Mouse (Mus musculus) v-Abl transformed pro-B cells (cell line): ENCODE measurements around the gene Clta.

ENCODE experiments used
- in situ Hi-C, 2 experiments: fragments of 400-800 bp; cut with MboI; formaldehyde crosslinking; loops; one replicate each; pipeline ENCODE4 v1.15.1; 2025; ENCODE audit not compliant: unreplicated experiment in 2 of 2

Gene Clta

DNA sequence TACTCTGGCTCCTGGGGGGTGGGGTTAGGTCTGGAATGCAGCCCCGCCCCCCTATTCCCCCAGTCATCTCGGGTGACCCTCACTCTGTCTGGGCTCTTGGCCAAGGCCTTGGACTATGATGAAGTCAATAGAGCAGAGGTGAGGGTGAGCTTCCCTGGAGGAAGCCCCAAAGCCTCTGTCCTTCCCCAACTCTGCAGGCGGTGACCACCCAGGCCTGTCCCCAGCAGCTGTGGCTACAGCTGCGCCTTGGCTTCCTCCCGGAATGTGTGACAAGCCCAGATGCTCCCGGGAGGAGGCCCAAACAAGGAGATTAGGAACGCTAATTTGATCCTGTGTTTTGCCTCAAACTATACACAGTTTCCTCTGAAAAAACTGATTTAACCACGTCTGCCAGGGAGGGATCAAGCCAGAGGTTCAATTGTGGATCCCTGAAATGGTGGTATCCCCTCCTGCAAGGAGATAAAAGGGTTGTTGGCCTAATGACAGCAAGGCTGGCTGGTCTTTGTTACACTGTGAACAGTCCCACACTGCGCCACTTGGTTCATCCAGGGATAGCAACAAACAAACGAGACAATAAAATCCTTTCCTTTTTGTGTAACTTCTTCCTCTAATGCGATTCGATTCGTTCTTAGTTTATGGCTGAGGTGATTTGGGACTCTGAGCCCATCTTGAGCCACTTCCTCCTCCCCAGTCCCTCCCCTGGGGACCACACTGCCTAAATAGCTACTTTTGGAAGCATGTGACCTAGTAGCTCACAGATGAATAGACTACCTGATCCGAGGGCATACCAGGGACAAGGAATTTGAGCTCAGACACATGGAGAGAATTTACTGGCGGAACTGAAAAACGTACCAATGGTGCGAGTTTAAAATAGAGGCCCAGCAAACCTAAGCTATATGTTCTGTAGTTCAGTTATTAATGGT is 25.5 kb upstream of the Clta start:
- in situ Hi-C loops: loop anchor here in 1 of 2 experiments (25.0 kb wide), 1 partner anchor 241 kb away; the partner anchor contains the start of genes Hrct1 and Spaar

DNA sequence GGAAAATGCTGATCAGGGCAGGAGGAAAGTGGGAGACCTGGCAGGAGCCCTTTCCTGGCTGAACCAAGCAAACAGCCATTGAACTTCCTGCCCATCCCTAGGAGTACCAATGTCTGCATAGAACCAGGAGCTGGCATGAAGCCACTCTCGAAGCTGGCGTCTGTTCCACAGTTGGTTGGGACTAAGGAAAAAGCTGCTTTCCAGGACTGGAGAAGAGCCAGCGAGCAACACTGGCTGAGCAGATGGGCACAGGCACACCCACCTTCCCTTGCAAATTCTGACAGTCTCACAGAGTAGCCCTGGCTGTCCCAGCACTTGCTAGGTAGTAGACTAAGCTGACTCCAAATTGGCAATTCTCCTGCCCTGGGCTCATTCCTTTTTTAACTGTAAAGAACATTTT is 24.5 kb upstream of the Clta start:
- in situ Hi-C loops: loop anchor here (5.0 to 25.0 kb wide), 2 partner anchors 52 to 242 kb away; partner anchors contain the start of genes Hrct1 (in 1 of the 2) and Spaar (in 1 of the 2)

DNA sequence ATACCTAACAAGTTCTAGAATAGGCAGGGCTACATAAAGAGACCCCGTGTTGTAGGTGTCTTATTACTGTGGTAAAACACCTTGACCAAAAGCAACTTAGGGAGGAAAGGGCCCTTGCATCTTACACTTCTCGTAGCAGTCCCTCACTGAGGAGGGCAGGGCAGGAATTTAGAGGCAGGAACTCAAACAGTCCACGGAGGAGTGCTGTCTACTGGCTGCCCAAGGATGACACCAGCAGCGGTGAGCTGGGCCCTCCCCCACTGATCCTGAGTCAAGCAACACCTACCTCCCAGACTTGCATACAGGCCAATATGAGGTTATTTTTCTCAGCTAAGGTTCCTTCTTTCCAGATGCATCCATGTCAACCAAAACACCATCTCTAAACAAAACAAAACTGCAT is 24.0 kb upstream of the Clta start:
- in situ Hi-C loops: loop anchor here (5.0 to 25.0 kb wide), 2 partner anchors 53 to 243 kb away; partner anchors contain the start of genes Hrct1 (in 1 of the 2) and Spaar (in 1 of the 2)

DNA sequence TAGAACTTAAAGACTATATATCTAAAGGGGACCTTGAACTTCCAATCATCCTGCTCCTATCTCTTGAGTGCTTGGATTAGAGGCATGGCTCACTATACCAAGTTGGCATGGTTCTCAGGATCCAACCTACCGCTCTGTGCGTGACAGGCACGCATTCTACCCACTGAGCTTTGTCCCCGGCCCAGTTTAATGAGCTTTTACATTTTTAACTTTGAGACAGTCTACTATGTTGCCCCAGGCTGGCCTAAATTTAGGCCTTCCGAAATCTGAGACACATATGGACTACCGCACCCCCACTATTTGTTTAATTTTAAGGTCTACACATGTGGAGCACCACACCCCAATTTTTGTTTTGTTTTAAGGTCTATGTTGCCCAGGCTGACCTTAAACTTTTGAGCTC is 23.4 kb upstream of the Clta start:
- in situ Hi-C loops: loop anchor here (5.0 to 25.0 kb wide), 2 partner anchors 54 to 244 kb away; partner anchors contain the start of genes Hrct1 (in 1 of the 2) and Spaar (in 1 of the 2)

DNA sequence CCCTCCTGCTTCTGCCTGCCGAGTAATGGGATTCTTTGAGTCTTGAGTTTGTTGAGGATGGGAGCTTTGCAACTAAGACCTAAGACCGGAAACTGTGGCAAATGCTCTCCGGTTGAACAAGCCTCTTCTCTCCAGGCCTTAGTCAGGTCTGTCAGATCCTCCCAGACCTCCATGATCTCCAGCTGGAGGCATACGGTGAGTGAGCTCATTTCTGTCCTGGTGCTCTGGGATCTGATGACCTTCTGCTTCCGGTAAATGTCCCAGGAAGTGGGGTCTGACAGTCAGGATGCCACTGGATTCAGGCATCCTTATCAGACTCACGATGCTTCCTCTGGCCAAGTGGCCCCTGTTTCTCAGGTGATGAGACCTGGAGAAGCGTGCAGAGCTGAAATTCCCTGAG is 23.0 kb upstream of the Clta start:
- in situ Hi-C loops: loop anchor here (5.0 to 25.0 kb wide), 2 partner anchors 54 to 244 kb away; partner anchors contain the start of genes Hrct1 (in 1 of the 2) and Spaar (in 1 of the 2)

DNA sequence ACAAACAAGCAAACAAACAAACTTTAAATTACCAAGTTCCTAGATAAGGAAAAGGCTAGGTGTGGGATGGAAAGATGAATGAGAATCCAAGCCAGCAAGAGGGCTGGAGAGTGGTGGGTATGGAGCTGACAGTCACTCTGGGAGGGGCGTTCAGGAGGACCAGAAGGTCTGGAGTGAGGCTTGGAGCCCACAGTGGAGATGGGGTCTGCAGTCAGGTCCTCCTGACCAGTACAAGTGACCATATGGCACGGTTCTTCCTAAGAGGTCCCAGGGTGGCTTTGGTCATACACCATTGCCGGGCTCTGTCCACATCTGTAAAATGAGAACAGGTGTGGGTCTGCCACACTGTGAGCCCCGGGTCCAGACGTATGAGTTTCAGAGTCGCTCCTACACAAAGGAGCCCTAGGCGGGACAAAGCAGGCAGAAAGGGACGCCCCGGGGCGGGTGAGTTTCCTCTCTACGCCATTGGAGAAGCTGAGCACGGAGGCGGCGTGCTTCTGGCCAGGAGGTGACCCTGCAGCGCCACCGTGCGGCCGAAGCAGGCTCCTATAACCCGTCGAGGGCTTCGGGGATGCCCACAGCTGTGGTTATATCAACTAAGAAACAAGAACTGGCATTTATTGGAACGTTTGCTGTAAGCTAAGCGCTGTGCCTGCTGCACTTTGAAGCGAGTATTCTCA is 22.1 kb upstream of the Clta start:
- in situ Hi-C loops: loop anchor here (5.0 to 25.0 kb wide), 2 partner anchors 55 to 245 kb away; partner anchors contain the start of genes Hrct1 (in 1 of the 2) and Spaar (in 1 of the 2)

DNA sequence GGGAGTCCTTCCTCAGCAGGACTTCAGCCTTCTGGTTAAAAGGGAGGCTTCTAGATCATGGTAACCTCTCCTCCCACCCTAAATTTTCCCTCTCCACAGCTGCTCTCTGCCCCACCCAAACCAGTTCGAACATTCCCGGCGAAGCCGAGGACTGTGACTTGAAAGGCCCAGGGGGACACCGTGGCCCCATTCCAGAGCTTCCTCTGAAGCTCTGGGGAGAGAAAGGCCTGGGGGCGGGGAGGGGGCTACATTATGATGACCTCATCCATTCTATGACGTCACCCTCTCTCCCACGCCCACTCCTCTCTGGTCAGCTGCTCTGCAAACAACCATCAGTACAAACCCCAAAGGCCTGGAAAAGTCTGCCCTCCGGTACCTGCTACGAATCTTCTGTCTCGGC is 21.1 kb upstream of the Clta start, which contains the start of gene Ccin:
Ccin (plus strand) TSS at position 303 of the 400 bp plus-strand sequence.
- in situ Hi-C loops: loop anchor here (5.0 to 25.0 kb wide), 2 partner anchors 56 to 246 kb away; partner anchors contain the start of genes Hrct1 (in 1 of the 2) and Spaar (in 1 of the 2)

DNA sequence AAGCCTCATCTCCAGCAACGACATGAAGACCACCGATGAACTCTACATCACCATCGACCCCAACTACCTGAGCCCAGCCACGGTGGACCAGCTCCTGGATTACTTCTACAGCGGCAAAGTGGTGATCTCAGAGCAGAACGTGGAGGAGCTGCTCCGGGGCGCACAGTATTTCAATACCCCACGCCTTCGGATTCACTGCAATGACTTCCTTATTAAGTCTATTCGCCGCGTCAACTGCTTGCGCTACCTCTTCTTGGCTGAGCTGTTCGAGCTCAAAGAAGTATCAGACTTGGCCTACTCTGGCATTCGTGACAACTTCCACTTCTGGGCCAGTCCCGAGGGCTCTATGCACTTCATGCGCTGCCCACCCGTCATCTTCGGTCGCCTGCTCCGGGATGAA is 20.5 kb upstream of the Clta start:
- in situ Hi-C loops: loop anchor here (5.0 to 25.0 kb wide), 2 partner anchors 56 to 246 kb away; partner anchors contain the start of genes Hrct1 (in 1 of the 2) and Spaar (in 1 of the 2)

DNA sequence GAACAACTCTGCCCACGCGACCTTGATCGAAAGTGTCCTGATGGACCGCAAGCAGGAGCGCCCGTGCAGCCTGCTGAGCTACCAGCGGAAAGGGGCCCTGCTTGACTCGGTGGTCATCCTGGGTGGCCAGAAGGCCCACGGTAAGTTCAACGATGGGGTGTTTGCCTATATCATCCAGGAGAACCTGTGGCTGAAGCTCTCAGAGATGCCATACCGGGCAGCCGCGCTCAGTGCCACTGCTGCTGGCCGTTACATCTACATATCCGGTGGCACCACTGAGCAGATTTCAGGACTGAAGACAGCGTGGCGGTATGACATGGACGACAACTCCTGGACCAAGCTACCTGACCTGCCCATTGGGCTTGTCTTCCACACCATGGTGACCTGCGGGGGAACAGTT is 19.9 kb upstream of the Clta start:
- in situ Hi-C loops: loop anchor here (5.0 to 25.0 kb wide), 2 partner anchors 57 to 247 kb away; partner anchors contain the start of genes Hrct1 (in 1 of the 2) and Spaar (in 1 of the 2)

DNA sequence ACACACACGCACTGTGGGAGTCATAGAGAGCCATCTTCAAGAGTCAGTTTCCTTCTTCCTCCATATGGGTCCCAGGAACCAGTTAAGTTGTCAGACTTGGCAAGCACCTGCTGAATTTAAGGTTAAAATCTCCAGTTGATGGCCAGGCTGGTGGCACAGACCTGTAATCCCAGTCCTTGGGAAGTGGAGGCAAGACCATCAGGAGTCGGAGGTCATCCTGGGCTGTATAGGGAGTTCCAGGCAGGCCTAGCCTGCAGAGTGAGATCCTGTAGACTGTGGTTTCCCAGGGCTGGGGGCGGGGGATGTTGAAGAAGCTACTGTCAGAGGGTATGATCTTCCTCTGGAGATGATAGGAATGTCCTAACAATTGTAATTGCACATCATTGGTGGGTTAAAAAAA is 15.3 kb upstream of the Clta start:
- in situ Hi-C loops: loop anchor here in 1 of 2 experiments (25.0 kb wide), 1 partner anchor 252 kb away; the partner anchor contains the start of genes Hrct1 and Spaar

DNA sequence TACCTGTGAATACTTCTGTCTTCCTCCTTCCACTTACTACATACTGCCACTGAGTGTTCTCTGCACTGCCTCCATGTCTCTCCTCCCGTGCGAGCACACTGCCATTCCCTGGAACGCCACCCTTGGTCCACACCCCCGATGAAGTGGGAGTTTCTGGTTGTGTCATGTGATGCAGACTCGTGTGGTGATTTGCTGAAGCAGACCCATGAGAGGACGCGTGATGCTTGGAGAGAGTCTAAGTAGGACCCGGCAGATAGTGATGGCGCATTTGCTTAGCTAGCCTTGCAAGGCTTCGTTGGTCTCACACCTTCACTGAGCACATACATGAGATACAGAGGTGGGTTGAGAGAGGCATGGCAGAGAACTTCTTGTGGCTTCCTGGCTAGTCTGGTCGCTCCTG is 11.2 kb upstream of the Clta start:
- in situ Hi-C loops: loop anchor here in 1 of 2 experiments (25.0 kb wide), 1 partner anchor 256 kb away; the partner anchor contains the start of genes Hrct1 and Spaar

DNA sequence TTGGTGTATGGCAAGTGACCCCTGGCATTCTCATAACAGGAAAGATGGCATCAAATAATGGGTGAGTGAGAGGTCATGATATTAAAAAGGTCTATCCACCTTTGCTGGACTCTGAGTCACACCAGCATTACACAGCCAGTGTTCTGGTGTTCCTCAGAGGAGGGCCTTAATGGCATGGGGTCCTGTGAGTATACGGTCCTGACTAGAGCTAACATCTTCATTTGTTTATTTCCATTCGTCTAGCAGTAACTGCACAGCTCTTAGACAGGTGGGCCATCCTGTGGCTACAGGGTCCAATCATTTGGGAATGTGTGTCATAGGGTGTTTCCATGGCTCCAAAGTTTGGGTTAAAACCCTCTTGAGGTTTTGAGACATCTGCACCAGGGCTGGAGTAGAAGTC is 9.9 kb upstream of the Clta start:
- in situ Hi-C loops: loop anchor here in 1 of 2 experiments (25.0 kb wide), 1 partner anchor 257 kb away; the partner anchor contains the start of genes Hrct1 and Spaar

DNA sequence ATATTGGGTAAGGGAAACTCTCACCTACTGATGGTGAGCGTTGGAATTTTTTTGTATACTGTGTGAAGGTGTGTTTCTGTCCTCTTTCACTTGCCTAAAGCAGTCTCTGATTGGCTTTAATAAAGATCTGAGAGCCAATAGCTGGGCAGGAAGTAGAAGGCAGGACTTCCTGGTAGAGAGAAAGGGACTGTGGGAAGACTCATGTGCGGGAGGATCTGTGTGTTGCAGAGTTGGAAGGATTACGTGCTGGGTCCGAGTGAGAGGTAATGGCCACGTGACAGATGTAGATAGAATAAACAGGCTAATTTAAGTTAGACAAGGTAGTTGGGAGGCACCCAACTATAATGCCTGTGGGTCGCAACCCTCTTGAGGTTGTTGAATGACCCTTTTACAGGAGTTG is 630 bp upstream of the Clta start:
- in situ Hi-C loops: no loop called here

DNA sequence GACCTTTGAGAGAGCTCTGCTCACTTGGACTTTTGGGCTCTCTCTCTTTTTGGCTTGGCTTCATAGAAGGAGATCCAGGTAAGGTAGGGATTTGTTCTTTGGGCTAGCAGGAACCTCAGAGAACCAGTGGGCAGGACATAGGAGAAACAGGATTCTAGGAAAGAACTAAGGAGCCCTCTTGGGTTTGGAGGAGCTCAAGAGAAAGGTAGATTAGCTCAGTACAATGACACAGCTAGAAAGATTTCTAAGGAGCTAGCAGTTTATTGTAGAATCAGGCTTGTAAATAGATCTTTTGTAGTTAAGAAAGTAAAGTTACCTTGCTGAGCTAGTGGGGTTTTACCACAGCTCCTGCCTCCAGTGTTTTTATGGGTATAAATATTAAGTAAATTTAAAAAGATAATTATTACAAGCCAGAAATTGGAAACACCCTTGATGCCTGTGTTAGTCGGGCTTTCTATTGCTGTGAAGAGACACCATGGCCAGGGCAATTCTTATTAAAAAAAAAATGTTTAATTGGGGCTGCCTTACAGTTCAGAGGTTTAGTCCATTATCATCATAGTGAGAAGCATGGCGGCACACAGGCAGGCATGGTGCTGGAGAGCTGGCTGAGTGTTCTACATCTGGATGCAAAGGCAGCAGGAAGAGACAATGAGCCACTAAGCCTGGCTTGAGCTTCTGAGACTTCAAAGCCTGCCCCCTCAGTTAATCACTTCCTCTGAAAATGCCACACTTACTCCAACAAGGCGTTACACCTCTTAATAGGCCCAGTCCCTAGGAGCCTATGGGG is 564 bp downstream of the Clta start:
- in situ Hi-C loops: no loop called here

DNA sequence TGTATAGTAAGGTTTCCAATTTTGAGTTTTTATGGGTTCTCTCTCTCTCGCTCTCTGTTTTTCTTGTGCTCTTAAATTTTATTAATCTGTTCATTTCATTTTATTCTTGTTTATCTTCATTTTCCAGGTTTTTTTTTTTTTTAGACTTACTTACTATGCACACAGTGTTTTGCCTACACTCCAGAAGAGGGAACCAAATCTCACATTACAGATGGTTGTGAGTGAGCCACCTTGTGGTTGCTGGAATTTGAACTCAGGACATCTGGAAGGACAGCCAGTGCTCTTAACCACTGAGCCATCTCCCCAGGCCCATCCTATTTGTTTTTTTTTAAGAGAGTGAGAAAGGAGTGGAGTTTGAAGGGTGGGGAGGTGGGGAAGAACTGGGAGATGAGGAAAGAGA is 5.9 kb downstream of the Clta start:
- in situ Hi-C loops: loop anchor here in 1 of 2 experiments (5.0 kb wide), 1 partner anchor 53 kb away; the partner anchor contains the start of gene Glipr2

DNA sequence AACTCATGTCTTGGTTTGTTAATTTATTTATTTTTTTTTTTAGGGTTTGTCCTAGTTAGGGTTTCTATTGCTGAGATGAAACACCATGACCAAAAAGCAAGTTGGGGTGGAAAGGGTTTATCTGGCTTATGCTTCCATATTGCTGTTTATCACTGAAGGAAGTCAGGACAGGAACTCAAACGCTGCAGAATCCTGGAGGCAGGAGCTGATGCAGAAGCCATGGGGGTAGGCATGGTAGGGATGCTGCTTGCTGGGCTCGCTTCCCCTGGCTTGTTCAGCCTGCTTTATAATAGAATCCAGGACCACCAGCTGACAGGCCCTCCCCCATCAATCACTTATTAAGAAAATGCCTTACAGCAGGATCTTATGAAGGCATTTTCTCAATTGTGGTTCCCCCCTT is 6.6 kb downstream of the Clta start:
- in situ Hi-C loops: loop anchor here in 1 of 2 experiments (5.0 kb wide), 1 partner anchor 54 kb away; the partner anchor contains the start of gene Glipr2

DNA sequence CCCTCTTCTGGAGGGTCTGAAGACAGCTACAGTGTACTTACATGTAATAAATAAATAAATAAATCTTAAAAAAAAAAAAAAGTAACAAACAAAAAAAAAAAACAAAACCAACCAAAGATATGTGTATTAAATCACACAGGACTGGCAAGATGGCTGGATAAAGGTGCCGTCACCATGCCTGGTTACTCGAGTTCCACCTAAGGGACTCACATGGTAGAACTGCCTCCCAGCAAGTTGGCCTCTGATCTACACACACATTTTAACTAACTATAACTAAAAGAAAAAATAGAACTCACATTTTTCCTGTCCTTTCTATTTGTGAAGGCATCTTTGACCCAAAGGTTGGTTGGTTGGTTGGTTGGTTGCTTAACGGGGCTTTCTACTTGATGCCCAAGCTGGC is 7.5 kb downstream of the Clta start:
- in situ Hi-C loops: loop anchor here in 1 of 2 experiments (5.0 kb wide), 1 partner anchor 54 kb away; the partner anchor contains the start of gene Glipr2

DNA sequence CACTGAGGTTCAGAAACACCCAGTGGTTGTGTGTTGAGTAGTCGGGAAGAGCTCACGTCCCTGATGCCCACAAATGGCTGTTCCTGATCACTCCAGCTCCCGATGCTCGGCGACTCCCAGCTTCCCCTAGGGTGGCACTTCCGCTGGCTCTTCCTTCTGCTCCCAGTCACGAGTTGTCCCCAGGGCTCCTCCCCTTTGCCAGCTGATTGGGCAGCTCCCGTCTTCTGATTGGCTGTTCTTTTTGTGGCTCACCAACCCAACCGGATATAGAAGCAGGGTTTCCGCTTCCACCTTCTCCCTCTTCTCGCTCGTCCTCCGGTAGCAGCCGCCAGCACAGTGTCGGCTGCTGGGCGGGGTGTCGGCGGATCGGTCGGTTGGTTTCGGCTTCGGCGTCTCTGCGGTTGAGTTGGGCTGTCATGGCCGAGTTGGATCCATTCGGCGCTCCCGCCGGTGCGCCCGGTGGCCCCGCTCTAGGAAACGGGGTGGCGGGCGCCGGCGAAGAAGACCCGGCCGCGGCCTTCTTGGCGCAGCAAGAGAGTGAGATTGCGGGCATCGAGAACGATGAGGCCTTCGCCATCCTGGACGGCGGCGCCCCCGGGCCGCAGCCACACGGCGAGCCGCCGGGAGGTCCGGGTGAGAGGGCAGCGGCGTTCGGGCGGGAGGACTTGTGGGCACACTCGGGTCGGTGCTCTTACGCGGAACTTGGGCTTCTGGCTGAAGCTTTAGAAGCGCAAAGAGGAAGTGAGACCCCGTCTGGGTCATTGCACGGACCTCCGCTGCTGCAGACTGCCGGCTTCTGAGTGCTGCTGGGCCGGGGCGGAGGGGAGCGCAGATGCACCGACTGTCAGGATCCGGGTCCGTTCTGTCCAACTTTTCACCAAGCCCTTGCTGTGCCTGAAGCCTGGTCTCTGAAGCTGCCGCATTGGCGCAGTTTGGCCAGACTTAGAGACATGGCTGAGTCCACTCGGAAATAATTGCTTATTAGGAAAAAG is 8.4 kb downstream of the Clta start:
- in situ Hi-C loops: loop anchor here in 1 of 2 experiments (5.0 kb wide), 1 partner anchor 55 kb away; the partner anchor contains the start of gene Glipr2
